Mouse (Mus musculus) hindbrain, embryonic 16.5 days (tissue): ENCODE results near the gene Pacrg. TPM values are rescaled to one million over a fixed set of nuclear protein-coding genes. Genes with fewer than 3 reads are reported as not detected.

ENCODE experiments used
- ATAC-seq: fragments of 200-750 bp; cut with Nextera tagmentation; 2 replicates; pipeline ENCODE4 v1.8.0; 2017; ENCODE audit warnings: moderate TSS enrichment, moderate library complexity
- H3K27ac ChIP-seq: fragments of 300-500 bp; sonication (generic); 2 replicates; pipeline ENCODE4 v1.5.1; 2014; ENCODE audit warnings: low read depth, mild to moderate bottlenecking, control low read depth, low read length, moderate library complexity
- H3K27me3 ChIP-seq: fragments of 300-500 bp; sonication (generic); replicated peaks from 2 replicates; pipeline ENCODE4 v1.6.1; 2014; ENCODE audit warnings: low read length; ENCODE audit not compliant: control insufficient read depth, insufficient read depth
- H3K36me3 ChIP-seq: fragments of 300-500 bp; sonication (generic); 2 replicates; pipeline ENCODE4 v1.6.1; 2014; ENCODE audit warnings: mild to moderate bottlenecking, low read length, moderate library complexity, mixed read lengths; ENCODE audit not compliant: control insufficient read depth, insufficient read depth
- H3K4me1 ChIP-seq: fragments of 300-500 bp; sonication (generic); 2 replicates; pipeline ENCODE4 v1.6.1; 2014; ENCODE audit warnings: low read depth, low read length; ENCODE audit not compliant: control insufficient read depth, insufficient read depth
- H3K4me2 ChIP-seq: fragments of 300-500 bp; sonication (generic); 2 replicates; pipeline ENCODE4 v1.6.1; 2014; ENCODE audit warnings: mild to moderate bottlenecking, low read length, control low read depth, moderate library complexity
- H3K4me3 ChIP-seq: fragments of 300-500 bp; sonication (generic); 2 replicates; pipeline ENCODE4 v1.5.1; 2014; ENCODE audit warnings: mild to moderate bottlenecking, low read length, control low read depth, moderate library complexity
- H3K9ac ChIP-seq: fragments of 300-500 bp; sonication (generic); 2 replicates; pipeline ENCODE4 v1.6.1; 2014; ENCODE audit warnings: low read depth, mild to moderate bottlenecking, control low read depth, low read length, moderate library complexity
- H3K9me3 ChIP-seq: fragments of 300-500 bp; sonication (generic); 2 replicates; pipeline ENCODE4 v1.6.1; 2014; ENCODE audit warnings: mild to moderate bottlenecking, low read length, moderate library complexity; ENCODE audit not compliant: control insufficient read depth
- WGBS: fragments of 180-500 bp; shearing (Covaris S2); extraction: QIAGEN DNeasy Blood & Tissue Kit; methylation state at CpG from one replicate; pipeline ENCODE4 v1.1.7; 2014; 5-methylcytosine and 5-hydroxymethylcytosine counted together
- polyA plus RNA-seq: library from polyadenylated mRNA; unstranded; fragments of >200 nt; fragmentation: Nextera tagmentation; extraction: Ambion mirVana; gene quantifications from 2 replicates; pipeline ENCODE4 v1.2.1, GENCODE M21; 2015

The Pacrg gene
- polyA plus RNA-seq, 1 experiment from 2014 or later = 23.2 TPM

DNA sequence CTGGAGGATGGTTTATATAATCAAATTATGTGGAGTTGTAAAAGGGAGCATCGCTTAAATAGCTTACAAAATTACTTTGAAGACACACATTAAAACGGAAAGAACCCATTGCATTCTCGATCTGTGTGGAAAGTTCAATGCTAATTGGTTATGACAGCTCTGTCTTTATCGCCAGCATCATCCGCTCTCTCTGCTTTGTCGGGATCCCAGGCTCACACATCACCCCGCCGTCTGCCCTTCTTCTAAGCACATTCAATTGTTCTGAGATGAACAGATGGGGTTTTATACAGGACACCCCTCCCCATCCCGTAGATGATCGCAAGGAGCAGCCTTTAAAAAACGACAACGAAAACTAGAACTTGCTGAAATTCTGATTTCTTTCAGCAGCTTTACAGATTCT, 482.8 kb downstream of the Pacrg start:
- Histone ChIP-seq H3K4me2 (no peak overlapping the region; the same call in 1 of the 2 replicates), H3K36me3 (no peaks in the 10 kb centered on the region), H3K27me3 (no peaks in the 10 kb centered on the region), H3K4me3 (no peak overlapping the region), H3K9ac (no peak overlapping the region), H3K4me1 (no peaks in the 10 kb centered on the region), H3K9me3 (no peaks in the 10 kb centered on the region), H3K27ac (no peak overlapping the region)
- 55% methylated on average over 12 of the region's 12 CpGs for WGBS
- no peak for ATAC-seq

DNA sequence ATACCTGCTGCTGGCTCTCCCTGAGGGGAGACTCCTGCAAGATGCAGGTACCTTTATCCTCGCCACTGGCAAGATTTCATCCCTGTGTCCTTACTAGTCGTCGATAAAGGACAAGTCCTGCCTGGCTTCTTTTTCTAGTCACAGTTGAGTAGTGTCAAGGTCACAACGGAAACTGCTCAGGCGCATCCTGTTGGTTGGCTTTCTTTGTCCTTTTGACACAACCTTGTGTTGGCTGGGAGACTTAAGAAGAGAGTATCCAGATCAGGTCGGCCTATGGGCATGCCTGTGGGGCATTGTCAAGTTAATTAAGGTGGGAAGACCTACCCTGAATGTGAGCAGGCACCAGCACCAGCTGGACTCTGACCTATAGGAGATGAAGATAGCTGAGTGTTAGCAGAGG, 483.8 kb downstream of the Pacrg start:
- Histone ChIP-seq H3K27me3 (no peaks in the 10 kb centered on the region), H3K4me1 (no peaks in the 10 kb centered on the region), H3K27ac (no peak overlapping the region), H3K36me3 (no peaks in the 10 kb centered on the region), H3K4me2 (no peak overlapping the region), H3K9me3 (no peaks in the 10 kb centered on the region), H3K9ac (no peak overlapping the region), H3K4me3 (no peak overlapping the region)
- no peak for ATAC-seq
- WGBS = 60% methylated on average over 6 of the region's 6 CpGs

DNA sequence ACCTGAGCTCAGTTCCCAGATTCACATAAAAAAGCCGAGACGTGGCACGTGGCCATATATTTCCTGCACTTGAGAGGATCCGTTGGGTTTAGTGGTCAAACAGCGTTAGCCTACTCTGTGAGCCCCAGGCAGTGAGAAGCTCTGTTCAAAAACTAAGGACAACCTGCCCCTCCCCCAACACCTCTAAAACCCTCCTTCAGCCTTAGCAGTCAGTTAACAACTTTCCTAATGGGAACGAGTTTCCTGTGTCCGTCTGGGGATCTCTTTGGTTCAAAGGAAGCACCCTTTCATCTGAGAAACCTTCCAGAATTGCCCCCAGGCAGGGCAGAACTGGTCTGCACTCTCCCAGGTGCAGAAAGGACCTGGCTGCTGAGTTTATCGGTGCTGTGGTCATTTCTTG, 484.4 kb downstream of the Pacrg start:
- no peak for ATAC-seq
- H3K9ac ChIP-seq = no peak overlapping the region

More for the DNA sequence above, 484.4 kb downstream of the Pacrg start:
- Histone ChIP-seq H3K27me3 (no peaks in the 10 kb centered on the region), H3K4me1 (no peaks in the 10 kb centered on the region), H3K4me3 (no peak overlapping the region), H3K27ac (no peak overlapping the region), H3K36me3 (no peaks in the 10 kb centered on the region), H3K9me3 (no peaks in the 10 kb centered on the region), H3K4me2 (no peak overlapping the region)
- 45% methylated on average over 8 of the region's 8 CpGs for WGBS

Other genes with a start within 250 kb of the Pacrg start
- 5.7 and 7.3 TPM in 2 replicates for gene Prkn, start 73 bp upstream of the Pacrg start, polyA plus RNA-seq